ENCODE assay signal across 13 mouse cellular contexts in the genomic region with DNA sequence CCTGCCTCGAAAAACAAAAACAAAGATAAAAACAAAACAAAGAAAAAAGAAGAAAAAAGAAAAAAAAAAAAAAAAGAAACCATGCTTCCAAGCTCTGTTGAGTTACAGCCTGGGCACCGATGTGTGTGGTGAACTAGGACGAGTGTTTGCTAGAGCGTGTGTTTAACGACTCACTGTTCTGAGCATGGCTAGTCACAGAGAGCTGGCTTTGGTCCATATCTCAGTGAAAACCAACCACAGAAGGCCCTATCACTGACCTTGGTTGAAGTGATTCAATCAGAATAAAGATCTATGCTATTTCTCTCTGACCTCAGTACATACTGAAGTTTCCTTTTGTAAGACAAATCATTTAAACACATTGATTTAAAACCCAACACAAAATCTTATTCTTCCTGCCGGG. TPM values are rescaled to one million over a fixed set of nuclear protein-coding genes. Genes with fewer than 3 reads are reported as not detected.
DNase-seq lines count a peak whose midpoint lies in the region.
"Had no signal": no experiment of that assay in that cellular context is flagged by ENCODE, and none has a peak within 500 bp of the region (broad histone marks: within the 10 kb centered on the region; RNA-seq: fewer than 3 reads in every experiment).

No protein-coding gene starts in this region.

- DNase-seq in adrenal gland, adult (ENCODE audit: inconsistent age in 2 of 2, low spot score in 1 of 2): peak; percentile 54 to 79
- no peak for DNase-seq in adrenal gland, postnatal 10 days
- DNase-seq in kidney, adult 9 months: peak; percentile 32
- DNase-seq in kidney, postnatal 14 days: no peak
- DNase-seq in 3T3-L1 (ENCODE audit: low read depth, low spot score): peak; percentile 81
- DNase-seq in adrenal gland, postnatal 36 days: peak; percentile 46 to 48
- no peak for DNase-seq in right cerebral cortex, adult 18-20 months
- DNase-seq: cerebellum, adult 18-20 months; cerebellum, adult 9-11 months; cerebellum, postnatal 36 days; gastrocnemius, postnatal 10 days; heart, adult 2 months; heart, postnatal 14 days had no signal

RNA-seq across cellular contexts. Expression of gene Pxylp1, which starts 23.9 kb away (rescaled TPM):
- 10 to 100 TPM in 1 of 2 experiments, 1 to 10 TPM in 1; 8.8 to 11.0 TPM for total RNA-seq in adrenal gland, postnatal 10 days (2021)
- total RNA-seq in adrenal gland, postnatal 36 days (2021): 1 to 10 TPM; 7.8 to 8.7 TPM

Comparison
In these comparisons a context has a peak if more than half of its experiments do, and no peak if none do; other contexts are left out.
1. DNase-seq: peak in adrenal gland, adult (2 of 2), kidney, adult 9 months (single experiment), 3T3-L1 (single experiment) and adrenal gland, postnatal 36 days (2 of 2); none in adrenal gland, postnatal 10 days (single experiment), kidney, postnatal 14 days (single experiment) and right cerebral cortex, adult 18-20 months (single experiment).